Mouse (Mus musculus) stomach, embryonic 16.5 days (tissue): ENCODE results near the gene Sh3pxd2a. TPM values are rescaled to one million over a fixed set of nuclear protein-coding genes. Genes with fewer than 3 reads are reported as not detected.

ENCODE experiments used
- ATAC-seq: fragments of 200-750 bp; cut with Nextera tagmentation; 2 replicates; pipeline ENCODE4 v1.8.0; 2017; ENCODE audit warnings: moderate number of reproducible peaks, moderate TSS enrichment; ENCODE audit not compliant: insufficient read depth, low FRiP score
- H3K27ac ChIP-seq: fragments of 300-500 bp; sonication (generic); 2 replicates; pipeline ENCODE4 v1.5.1; 2014; ENCODE audit warnings: low read length
- H3K27me3 ChIP-seq: fragments of 300-500 bp; sonication (generic); 2 replicates; pipeline ENCODE4 v1.6.1; 2014; ENCODE audit warnings: low read length, control low read depth, mixed read lengths; ENCODE audit not compliant: control insufficient read depth, insufficient read depth
- H3K36me3 ChIP-seq: fragments of 300-500 bp; sonication (generic); 2 replicates; pipeline ENCODE4 v1.6.1; 2014; ENCODE audit warnings: low read length; ENCODE audit not compliant: control insufficient read depth, insufficient read depth
- H3K4me1 ChIP-seq: fragments of 300-500 bp; sonication (generic); 2 replicates; pipeline ENCODE4 v1.6.1; 2014; ENCODE audit warnings: low read length, control low read depth, mixed read lengths; ENCODE audit not compliant: control insufficient read depth, insufficient read depth
- H3K4me2 ChIP-seq: fragments of 300-500 bp; sonication (generic); 2 replicates; pipeline ENCODE4 v1.6.1; 2014; ENCODE audit warnings: low read depth, low read length, mixed read lengths
- H3K4me3 ChIP-seq: fragments of 300-500 bp; sonication (generic); replicated peaks from 2 replicates; pipeline ENCODE4 v1.5.1; 2014; ENCODE audit warnings: mild to moderate bottlenecking, low read length
- H3K9ac ChIP-seq: fragments of 300-500 bp; sonication (generic); 2 replicates; pipeline ENCODE4 v1.6.1; 2014; ENCODE audit warnings: low read length
- H3K9me3 ChIP-seq: fragments of 300-500 bp; sonication (generic); replicated peaks from 2 replicates; pipeline ENCODE4 v1.6.1; 2016; ENCODE audit warnings: low read length, control low read depth; ENCODE audit not compliant: control insufficient read depth
- WGBS: fragments of 180-500 bp; shearing (Covaris S2); extraction: QIAGEN DNeasy Blood & Tissue Kit; methylation state at CpG from one replicate; pipeline ENCODE4 v1.1.7; 2014; 5-methylcytosine and 5-hydroxymethylcytosine counted together
- polyA plus RNA-seq: library from polyadenylated mRNA; unstranded; fragments of >200 nt; fragmentation: Nextera tagmentation; extraction: Ambion mirVana; gene quantifications from 2 replicates; pipeline ENCODE4 v1.2.1, GENCODE M21; 2015

The Sh3pxd2a gene
- polyA plus RNA-seq, 1 experiment from 2014 or later, result 6.6 TPM

DNA sequence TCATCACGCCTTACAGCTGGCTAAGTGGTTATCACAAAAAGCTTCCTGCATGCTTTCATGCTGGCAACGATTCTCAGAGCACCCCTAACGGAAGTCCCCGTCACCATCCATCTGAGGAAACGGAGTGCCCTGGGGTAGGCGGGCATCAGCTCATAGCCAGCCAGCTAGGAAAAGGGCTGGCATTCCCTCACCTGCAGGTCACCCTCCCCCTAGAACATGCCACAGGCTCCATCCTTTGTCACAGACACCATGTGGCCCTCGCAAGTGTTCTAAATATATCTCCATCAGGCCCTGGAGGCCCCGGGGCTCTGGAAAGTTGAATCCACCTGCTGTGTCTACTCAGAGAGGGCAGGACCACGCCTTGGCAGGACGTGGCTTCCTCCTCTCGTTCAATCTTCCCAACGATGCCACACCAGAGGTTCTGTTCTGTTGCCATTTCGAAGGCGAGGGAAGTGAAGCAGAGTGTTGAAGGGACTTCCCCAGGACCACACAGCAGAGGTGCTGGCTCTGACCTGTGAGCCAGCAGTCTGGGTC lies 15.5 kb downstream of the Sh3pxd2a start:
- H3K4me3 ChIP-seq, result no peak overlapping the region
- 66% methylated on average over 14 of the region's 14 CpGs for WGBS
- H3K4me2 ChIP-seq, result no peak overlapping the region
- no peaks in the 10 kb centered on the region for H3K9me3 ChIP-seq
- H3K27ac ChIP-seq, result no peak overlapping the region
- H3K36me3 ChIP-seq, result no peaks in the 10 kb centered on the region
- H3K4me1 ChIP-seq, result peaks cover 64% of the 10 kb centered on the region
- H3K27me3 ChIP-seq, result no peaks in the 10 kb centered on the region
- ATAC-seq, result no peak
- no peak overlapping the region for H3K9ac ChIP-seq

DNA sequence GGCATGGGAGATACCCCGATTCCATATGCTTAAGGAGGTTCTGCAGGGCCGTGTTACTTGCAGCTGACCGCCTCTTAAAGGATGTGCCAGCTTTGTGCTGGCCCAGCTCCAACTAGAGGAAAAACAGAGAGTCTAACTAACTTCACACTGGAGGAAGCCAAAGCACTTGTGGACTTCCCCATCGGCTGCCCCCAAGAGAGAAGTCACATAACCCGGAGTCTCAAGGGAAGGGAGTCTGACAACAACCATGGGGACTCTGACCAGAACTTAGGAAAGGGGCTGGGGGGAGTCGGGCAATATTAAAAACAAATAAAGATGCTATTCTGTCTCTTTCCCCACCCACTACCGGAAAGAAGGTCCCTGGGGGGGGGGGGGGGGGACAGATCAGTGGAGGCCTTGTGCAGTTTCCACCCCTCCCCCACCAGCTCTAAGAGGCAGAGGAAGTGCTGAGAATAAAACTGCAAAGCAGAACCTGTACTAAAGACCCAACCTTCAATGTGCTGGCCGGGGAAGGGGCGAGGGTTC lies 17.3 kb downstream of the Sh3pxd2a start:
- WGBS, result 28% methylated on average over 9 of the region's 9 CpGs
- no peaks in the 10 kb centered on the region for H3K36me3 ChIP-seq
- H3K9ac ChIP-seq, result 0 out of 2 replicates have a peak overlapping the region, but pooled peaks have one; percentile 5
- H3K4me3 ChIP-seq, result no peak overlapping the region
- H3K9me3 ChIP-seq, result no peaks in the 10 kb centered on the region
- peaks cover 77% of the 10 kb centered on the region for H3K4me1 ChIP-seq
- H3K27me3 ChIP-seq, result no peaks in the 10 kb centered on the region
- ATAC-seq, result peak; percentile 8; the same call in 1 of the 2 replicates
- peak overlapping the region; percentile 63 for H3K27ac ChIP-seq
- peak overlapping the region; percentile 1; the same call in 1 of the 2 replicates for H3K4me2 ChIP-seq

DNA sequence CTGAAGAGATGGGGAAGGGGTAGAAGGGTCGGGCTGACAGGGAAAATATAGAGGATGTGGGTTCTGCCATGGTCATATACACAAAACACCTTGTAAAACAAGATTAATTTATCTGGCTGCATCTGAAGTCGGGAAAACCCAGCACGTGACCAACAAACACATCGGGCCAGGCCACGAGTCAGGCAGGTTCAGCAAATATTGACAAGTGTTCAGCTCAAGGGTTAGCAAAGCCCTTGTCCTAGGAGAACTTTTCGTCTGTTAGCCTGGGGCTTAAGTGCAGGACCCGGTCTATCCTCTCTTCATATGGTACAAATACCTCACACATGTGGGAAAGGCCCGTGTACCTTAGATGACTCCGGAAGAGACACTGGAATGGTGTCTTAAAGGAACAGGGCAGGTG lies 18.1 kb downstream of the Sh3pxd2a start:
- H3K9ac ChIP-seq, result no peak overlapping the region
- no peak overlapping the region for H3K4me3 ChIP-seq
- H3K4me2 ChIP-seq, result peak overlapping the region; percentile 2; the same call in 1 of the 2 replicates
- H3K9me3 ChIP-seq, result no peaks in the 10 kb centered on the region
- ATAC-seq, result 0 out of 2 replicates have a peak, but pooled peaks have one; percentile 6
- 46% methylated on average over 9 of the region's 9 CpGs for WGBS
- peaks cover 73% of the 10 kb centered on the region for H3K4me1 ChIP-seq
- no peaks in the 10 kb centered on the region for H3K27me3 ChIP-seq
- no peaks in the 10 kb centered on the region for H3K36me3 ChIP-seq
- peak overlapping the region; percentile 63; the same call in 1 of the 2 replicates for H3K27ac ChIP-seq

DNA sequence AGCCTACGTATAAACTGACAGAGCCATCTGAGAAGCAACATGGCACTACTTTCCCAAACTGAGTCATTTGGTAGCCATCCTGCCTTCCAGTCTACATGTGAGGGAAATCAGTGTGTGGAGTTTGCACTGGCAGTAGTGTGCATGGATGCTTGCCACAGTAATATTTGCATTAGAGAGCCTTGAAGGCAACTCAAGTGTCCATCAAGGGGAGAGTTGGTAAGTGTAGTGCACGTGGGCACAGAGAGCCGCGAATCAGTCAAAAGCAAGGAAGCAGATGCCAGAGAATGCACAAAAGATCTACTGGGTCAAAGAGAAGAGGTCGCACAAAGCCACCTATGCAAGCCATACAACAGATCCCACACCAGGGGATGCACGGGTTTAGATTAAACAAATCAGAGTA lies 18.5 kb downstream of the Sh3pxd2a start:
- Histone ChIP-seq H3K4me3 (no peak overlapping the region), H3K4me1 (peaks cover 71% of the 10 kb centered on the region), H3K9me3 (no peaks in the 10 kb centered on the region), H3K27me3 (no peaks in the 10 kb centered on the region), H3K4me2 (peak overlapping the region; percentile 2; the same call in 1 of the 2 replicates), H3K36me3 (no peaks in the 10 kb centered on the region), H3K9ac (no peak overlapping the region), H3K27ac (0 out of 2 replicates have a peak overlapping the region, but pooled peaks have one; percentile 11)
- ATAC-seq, result no peak
- 58% methylated on average over 6 of the region's 6 CpGs for WGBS

DNA sequence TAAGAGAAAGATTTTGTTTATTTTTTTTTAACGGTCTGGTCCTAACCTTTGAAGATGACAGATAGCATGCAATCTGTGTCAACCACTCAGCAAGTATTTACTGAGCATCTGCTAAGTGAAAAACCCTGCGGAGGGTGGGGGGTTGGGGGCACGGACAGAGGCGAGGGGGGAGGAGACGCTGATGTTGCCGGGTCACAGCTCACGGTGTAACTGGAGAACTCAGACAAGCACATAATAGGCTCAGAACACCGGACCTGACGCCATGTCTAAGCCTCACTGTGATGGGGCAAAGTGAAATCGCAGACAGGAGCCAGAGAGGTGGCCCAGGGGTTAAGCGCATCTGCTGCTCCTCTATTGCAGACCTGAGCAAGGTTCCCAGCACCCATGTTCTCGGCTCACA lies 19.7 kb downstream of the Sh3pxd2a start:
- Histone ChIP-seq H3K4me3 (no peak overlapping the region), H3K9ac (no peak overlapping the region), H3K36me3 (no peaks in the 10 kb centered on the region), H3K27me3 (no peaks in the 10 kb centered on the region), H3K4me1 (peaks cover 68% of the 10 kb centered on the region), H3K9me3 (no peaks in the 10 kb centered on the region), H3K4me2 (no peak overlapping the region), H3K27ac (no peak overlapping the region)
- WGBS, result 24% methylated on average over 12 of the region's 12 CpGs
- ATAC-seq, result no peak

DNA sequence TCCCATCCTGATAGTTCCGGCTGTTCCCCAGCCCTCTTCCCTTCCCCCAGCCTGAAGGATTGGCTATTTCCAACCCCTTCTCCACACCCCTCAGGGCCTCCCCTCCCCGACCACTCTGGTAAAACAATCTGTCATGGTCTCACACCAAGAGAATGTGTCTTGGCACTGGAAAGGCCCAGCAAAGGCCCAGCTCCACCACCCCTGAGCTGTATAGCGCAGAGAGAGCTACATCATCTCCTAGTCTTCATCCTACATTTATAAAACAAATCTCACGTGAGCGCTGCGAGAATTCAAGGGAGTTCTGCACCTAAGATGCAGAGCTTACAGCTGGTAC lies 21.9 kb downstream of the Sh3pxd2a start:
- Histone ChIP-seq H3K27me3 (no peaks in the 10 kb centered on the region), H3K4me2 (no peak overlapping the region), H3K9ac (no peak overlapping the region), H3K27ac (no peak overlapping the region), H3K4me1 (peaks cover 62% of the 10 kb centered on the region), H3K4me3 (no peak overlapping the region), H3K36me3 (no peaks in the 10 kb centered on the region), H3K9me3 (no peaks in the 10 kb centered on the region)
- 52% methylated on average over 6 of the region's 6 CpGs for WGBS
- 0 out of 2 replicates have a peak, but pooled peaks have one; percentile 12 for ATAC-seq

DNA sequence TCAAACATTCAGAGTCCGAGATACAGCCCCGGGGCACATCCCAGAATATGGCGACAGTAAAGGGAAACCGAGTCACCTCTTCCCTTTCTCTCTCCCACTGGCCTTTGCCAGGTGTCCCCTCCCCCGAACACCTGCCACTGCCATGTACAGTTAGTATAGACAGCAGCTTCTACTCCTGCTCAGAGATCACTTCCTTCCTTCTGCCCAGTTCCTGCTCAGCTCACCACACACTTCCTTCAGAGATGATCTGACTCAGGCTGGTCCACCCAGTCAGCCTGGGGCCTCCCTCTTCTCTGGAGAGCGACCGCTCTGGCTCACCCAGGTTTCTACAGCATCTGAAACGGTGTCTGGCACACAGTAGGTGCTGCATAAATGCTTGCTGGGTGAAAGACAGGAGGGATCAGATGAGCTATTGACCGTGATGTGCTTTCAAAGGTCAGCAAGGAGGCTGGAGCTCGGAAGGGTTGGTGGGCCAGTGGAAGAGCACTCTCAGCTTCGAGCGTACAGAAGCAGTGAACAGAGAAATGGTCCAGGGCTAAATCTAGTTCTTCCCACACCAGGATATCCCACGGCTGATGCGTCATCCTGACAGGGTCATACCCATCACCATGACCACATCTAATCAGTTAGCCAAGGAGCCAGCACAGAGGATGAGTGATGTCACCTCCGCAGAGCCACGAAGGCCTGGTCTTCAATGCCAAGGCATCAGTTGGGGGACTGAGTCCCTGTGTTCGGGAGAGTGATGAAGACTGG lies 22.5 kb downstream of the Sh3pxd2a start:
- Histone ChIP-seq H3K4me1 (peaks cover 57% of the 10 kb centered on the region), H3K27me3 (no peaks in the 10 kb centered on the region), H3K9ac (no peak overlapping the region), H3K4me2 (no peak overlapping the region), H3K4me3 (no peak overlapping the region), H3K27ac (no peak overlapping the region), H3K9me3 (no peaks in the 10 kb centered on the region), H3K36me3 (no peaks in the 10 kb centered on the region)
- 79% methylated on average over 17 of the region's 17 CpGs for WGBS
- ATAC-seq, result no peak

DNA sequence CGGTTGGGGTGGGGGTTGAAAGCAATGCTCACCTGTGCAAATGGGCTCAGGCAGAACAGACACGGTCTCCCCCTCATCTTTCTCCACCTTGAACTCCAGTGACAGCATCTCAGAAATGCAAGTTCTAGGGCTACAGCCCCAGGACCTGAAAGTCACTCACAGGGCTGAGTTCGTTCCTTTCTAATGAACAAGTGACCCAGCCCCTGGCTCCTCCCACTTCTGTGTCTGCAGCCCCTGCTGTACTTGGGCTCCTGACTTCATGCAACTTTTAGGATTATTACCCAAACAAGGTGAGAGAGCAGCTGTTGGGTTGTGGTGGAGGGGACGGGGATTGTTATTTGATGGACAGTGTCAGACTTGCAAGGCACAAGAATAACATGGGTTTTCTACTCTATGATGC lies 23.2 kb downstream of the Sh3pxd2a start:
- Histone ChIP-seq H3K9me3 (no peaks in the 10 kb centered on the region), H3K27me3 (no peaks in the 10 kb centered on the region), H3K9ac (no peak overlapping the region), H3K4me3 (no peak overlapping the region), H3K27ac (no peak overlapping the region), H3K36me3 (no peaks in the 10 kb centered on the region), H3K4me2 (no peak overlapping the region), H3K4me1 (peaks cover 49% of the 10 kb centered on the region)
- no peak for ATAC-seq
- 79% methylated on average over 4 of the region's 4 CpGs for WGBS

DNA sequence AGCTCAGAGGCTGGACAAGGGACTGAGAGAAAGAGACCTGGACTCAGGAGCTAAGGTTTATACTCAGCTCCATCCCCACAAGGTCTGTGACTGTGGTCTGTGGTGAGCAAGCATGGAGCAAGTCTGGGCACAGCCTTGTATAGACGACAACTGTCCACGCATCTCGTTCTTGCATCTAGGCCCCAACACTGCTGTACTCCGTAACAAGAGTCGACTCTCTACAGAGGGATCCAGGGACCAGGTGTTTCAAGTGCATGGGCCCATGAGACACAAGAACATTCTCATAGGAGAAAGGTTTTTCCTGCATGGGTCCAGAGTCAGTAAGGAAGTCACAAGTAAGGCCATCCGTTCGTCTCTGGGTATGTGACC lies 23.8 kb downstream of the Sh3pxd2a start:
- Histone ChIP-seq H3K4me3 (no peak overlapping the region), H3K9me3 (no peaks in the 10 kb centered on the region), H3K27me3 (no peaks in the 10 kb centered on the region), H3K4me1 (peaks cover 44% of the 10 kb centered on the region), H3K27ac (no peak overlapping the region), H3K9ac (no peak overlapping the region), H3K4me2 (no peak overlapping the region), H3K36me3 (no peaks in the 10 kb centered on the region)
- 89% methylated on average over 7 of the region's 7 CpGs for WGBS
- ATAC-seq, result no peak
